23 mouse cellular contexts compared by ENCODE assay signal in genomic region chr10:80538180-80538579, GRCm38 (mm10). TPM values are rescaled to one million over a fixed set of nuclear protein-coding genes. Genes with fewer than 3 reads are reported as not detected.
DNase-seq lines count a peak whose midpoint lies in the region; ATAC-seq and TF ChIP-seq lines count a peak whose summit lies in the region.
"Had no signal": no experiment of that assay in that cellular context is flagged by ENCODE, and none has a peak within 500 bp of the region (broad histone marks: within the 10 kb centered on the region; RNA-seq: fewer than 3 reads in every experiment).

No protein-coding gene starts in this region.

- peaks cover 18% of the 10 kb centered on the region for H3K27me3 ChIP-seq in liver, embryonic 13.5 days
- H3K27me3 ChIP-seq in C2C12 (ENCODE audit: control insufficient read depth, insufficient read depth, insufficient read length): no peaks in the 10 kb centered on the region
- H3K27me3 ChIP-seq in myocyte (ENCODE audit: control insufficient read depth, insufficient read depth, insufficient read length): no peaks in the 10 kb centered on the region

- no peak for ATAC-seq in liver, embryonic 13.5 days (ENCODE audit: low read depth)

- 55% methylated on average over 5 of the region's 5 CpGs for WGBS in liver, embryonic 13.5 days (ENCODE audit: insufficient replicate concordance)

- H3ac ChIP-seq in C2C12 (ENCODE audit: control insufficient read depth, insufficient read length, low read depth) (no peak overlapping the region), myocyte (ENCODE audit: control insufficient read depth, insufficient read length) (no peak overlapping the region)

- DNase-seq in liver, embryonic 13.5 days: no peak
- DNase-seq in liver (no peak), NIH3T3 (ENCODE audit: low read depth) (peak; percentile 82)
- no peak for DNase-seq in heart, adult 18-20 months
- DNase-seq in gastrocnemius, postnatal 36 days: no peak
- DNase-seq: cerebellum, postnatal 10 days; gastrocnemius, postnatal 14 days; kidney, adult 11 months; kidney, postnatal 14 days; lung, adult 2 months; right cerebral cortex, adult 18-20 months had no signal

- no peaks in the 10 kb centered on the region for H3K79me3 ChIP-seq in C2C12 (ENCODE audit: low read depth)

- H3K4me2 ChIP-seq in liver, embryonic 13.5 days: peak overlapping the region; percentile 69
- H3K4me2 ChIP-seq in myocyte (ENCODE audit: low read depth): peak overlapping the region; percentile 37

- H3K27ac ChIP-seq in liver, embryonic 13.5 days: peak overlapping the region; percentile 29; the same call in 1 of the 2 replicates
- H3K27ac ChIP-seq: forebrain, embryonic 13.5 days; hindbrain, postnatal 0 days; left cerebral cortex, adult 2 months; macrophage; midbrain, embryonic 12.5 days had no signal

- peak overlapping the region; percentile 43; the same call in 1 of the 2 replicates for H3K4me3 ChIP-seq in liver, embryonic 13.5 days (replicated peaks)
- H3K4me3 ChIP-seq in C2C12 (ENCODE audit: insufficient read depth, poor library complexity, severe bottlenecking) (no peak overlapping the region), myocyte (no peak overlapping the region)
- H3K4me3 ChIP-seq: left cerebral cortex, adult 2 months had no signal

- H3K9me3 ChIP-seq in liver, embryonic 13.5 days (replicated peaks): no peaks in the 10 kb centered on the region
- H3K9me3 ChIP-seq: forebrain, embryonic 13.5 days; midbrain, embryonic 12.5 days had no signal

- no peak overlapping the region for H3K9ac ChIP-seq in liver, embryonic 13.5 days
- H3K9ac ChIP-seq: forebrain, embryonic 13.5 days; midbrain, embryonic 12.5 days had no signal

- no peak for TF ChIP-seq POLR2A in myocyte (IDR thresholded peaks at IDR 0.05; ENCODE audit: insufficient read length, low read depth)

- peaks cover 24% of the 10 kb centered on the region for H3K36me3 ChIP-seq in liver, embryonic 13.5 days
- H3K36me3 ChIP-seq in C2C12 (ENCODE audit: control insufficient read depth, insufficient read depth): peaks cover 26% of the 10 kb centered on the region
- peaks cover 3% of the 10 kb centered on the region for H3K36me3 ChIP-seq in myocyte (ENCODE audit: control insufficient read depth, insufficient read depth)

- TF ChIP-seq CTCF in C2C12 (IDR thresholded peaks at IDR 0.05; ENCODE audit: control insufficient read depth, insufficient read depth, insufficient read length): no peak

- peaks cover 68% of the 10 kb centered on the region for H3K4me1 ChIP-seq in liver, embryonic 13.5 days (replicated peaks)

- intact Hi-C loops in gastrocnemius, postnatal 36 days (cut with DNase I): no loop called here

- H3K79me2 ChIP-seq in C2C12 (ENCODE audit: control insufficient read depth, insufficient read depth): no peaks in the 10 kb centered on the region
- H3K79me2 ChIP-seq in myocyte (ENCODE audit: control insufficient read depth, insufficient read depth): no peaks in the 10 kb centered on the region

TF ChIP-seq in C2C12, 6 proteins besides CTCF, POLR2A, EP300 and RAD21:
- TF ChIP-seq CEBPB (IDR thresholded peaks at IDR 0.05; ENCODE audit: low read depth) (no peak), USF1 (IDR thresholded peaks at IDR 0.05; ENCODE audit: low read depth) (peak; percentile 92), FOSL1 (IDR thresholded peaks at IDR 0.05; ENCODE audit: insufficient read depth, low read length, poor library complexity, severe bottlenecking) (peak; percentile 24), MYOG (IDR thresholded peaks at IDR 0.05; ENCODE audit: control insufficient read depth, extremely low read depth, insufficient read length) (no peak), MAX (IDR thresholded peaks at IDR 0.05) (peak; percentile 22)

TF ChIP-seq in myocyte, 11 proteins besides CTCF, POLR2A, EP300 and RAD21:
- TF ChIP-seq SRF (IDR thresholded peaks at IDR 0.05; ENCODE audit: control insufficient read depth, insufficient read length, low read depth) (no peak), USF1 (IDR thresholded peaks at IDR 0.05; ENCODE audit: low read depth) (peak; percentile 82), POLR2AphosphoS2 (IDR thresholded peaks at IDR 0.05; ENCODE audit: insufficient read length, low read depth) (no peak)

RNA-seq across cellular contexts. Expression of gene Atp8b3, which starts 0.7 kb away (rescaled TPM):
- 0.02 and 0.03 TPM in 2 replicates for polyA plus RNA-seq in liver, embryonic 13.5 days (2015; fragmentation: Nextera tagmentation; extraction: Ambion mirVana)
- polyA plus RNA-seq in C2C12 (2012; fragmentation: generic; extraction: Trizol) (0.13 TPM), myocyte (2012; fragmentation: generic; extraction: Trizol) (0.08 TPM)
- not detected for total RNA-seq in heart, adult 18-20 months (2021)
- not detected for total RNA-seq in gastrocnemius, postnatal 36 days (2021)
- total RNA-seq: gastrocnemius, postnatal 14 days; hematopoietic stem cell, adult 5-6 weeks had no signal
- polyA plus RNA-seq: macrophage; small intestine, adult 2 months; urinary bladder, adult 2 months had no signal

RNA-seq across cellular contexts. Expression of gene Rexo1, which starts 23.2 kb away (rescaled TPM):
- 13.4 and 13.8 TPM in 2 replicates for polyA plus RNA-seq in liver, embryonic 13.5 days (2015; fragmentation: Nextera tagmentation; extraction: Ambion mirVana)
- polyA plus RNA-seq in C2C12 (2012; fragmentation: generic; extraction: Trizol) (23.0 TPM), myocyte (2012; fragmentation: generic; extraction: Trizol) (18.8 TPM)
- total RNA-seq in heart, adult 18-20 months (2021): 10 to 100 TPM; 11.2 to 11.6 TPM
- 1 to 10 TPM; 8.8 to 9.7 TPM for total RNA-seq in gastrocnemius, postnatal 36 days (2021)

RNA-seq across cellular contexts. Expression of gene Klf16, which starts 38.9 kb away (rescaled TPM):
- 13.4 and 14.1 TPM in 2 replicates for polyA plus RNA-seq in liver, embryonic 13.5 days (2015; fragmentation: Nextera tagmentation; extraction: Ambion mirVana)
- polyA plus RNA-seq in C2C12 (2012; fragmentation: generic; extraction: Trizol) (21.0 TPM), myocyte (2012; fragmentation: generic; extraction: Trizol) (16.0 TPM)
- 1 to 10 TPM; 5.2 to 5.5 TPM for total RNA-seq in heart, adult 18-20 months (2021)
- 1 to 10 TPM; 1.5 TPM for total RNA-seq in gastrocnemius, postnatal 36 days (2021)

RNA-seq across cellular contexts. Expression of gene Onecut3, which starts 43.5 kb away (rescaled TPM):
- polyA plus RNA-seq in liver, embryonic 13.5 days (2015; fragmentation: Nextera tagmentation; extraction: Ambion mirVana): 0.02 TPM in 1 of 2 replicates, not detected in the other
- not detected for polyA plus RNA-seq in C2C12 (2012; fragmentation: generic; extraction: Trizol)
- polyA plus RNA-seq in myocyte (2012; fragmentation: generic; extraction: Trizol): not detected
- total RNA-seq in heart, adult 18-20 months (2021): under 1 TPM in 1 of 2 experiments, not detected in 1; 0.05 TPM
- total RNA-seq in gastrocnemius, postnatal 36 days (2021): not detected
- total RNA-seq: gastrocnemius, postnatal 14 days; hematopoietic stem cell, adult 5-6 weeks; left cerebral cortex, adult 2 months had no signal
- polyA plus RNA-seq: heart, embryonic 14.5 days; limb, embryonic 11.5 days; lung, adult 2 months; macrophage; urinary bladder, adult 2 months had no signal

RNA-seq across cellular contexts. Expression of gene Abhd17a, which starts 52.0 kb away (rescaled TPM):
- polyA plus RNA-seq in liver, embryonic 13.5 days (2015; fragmentation: Nextera tagmentation; extraction: Ambion mirVana): 45.1 and 51.7 TPM in 2 replicates
- 103 TPM for polyA plus RNA-seq in C2C12 (2012; fragmentation: generic; extraction: Trizol)
- 111 TPM for polyA plus RNA-seq in myocyte (2012; fragmentation: generic; extraction: Trizol)
- total RNA-seq in heart, adult 18-20 months (2021): 10 to 100 TPM; 40.6 to 44.8 TPM
- 10 to 100 TPM; 52.5 to 62.7 TPM for total RNA-seq in gastrocnemius, postnatal 36 days (2021)
